In genomic region chr5:89897495-89897894, GRCm38 (mm10) we compare ENCODE assay signal across 8 mouse cellular contexts. TPM values are rescaled to one million over a fixed set of nuclear protein-coding genes. Genes with fewer than 3 reads are reported as not detected.
A peak's percentile ranks its signal among the peaks of the same experiment; 100 is the strongest.
DNase-seq lines count a peak whose midpoint lies in the region; ATAC-seq and TF ChIP-seq lines count a peak whose summit lies in the region.

No protein-coding gene starts in this region.

- H3K27me3 ChIP-seq in intestine, postnatal 0 days (replicated peaks; ENCODE audit: control insufficient read depth, insufficient read depth, low read length) = no peaks in the 10 kb centered on the region
- H3K27me3 ChIP-seq in intestine, embryonic 16.5 days (replicated peaks; ENCODE audit: control insufficient read depth, insufficient read depth, low read length) = no peaks in the 10 kb centered on the region

- H3K4me2 ChIP-seq in intestine, postnatal 0 days (replicated peaks; ENCODE audit: low read depth) = no peak overlapping the region
- no peak overlapping the region for H3K4me2 ChIP-seq in intestine, embryonic 16.5 days (ENCODE audit: low read depth, low read length)

- no peak overlapping the region for H3K9ac ChIP-seq in intestine, postnatal 0 days (ENCODE audit: low read depth, low read length)
- H3K9ac ChIP-seq in intestine, embryonic 16.5 days (ENCODE audit: low read depth, low read length) = no peak overlapping the region

- H3K27ac ChIP-seq in intestine, postnatal 0 days (ENCODE audit: low read depth, low read length) = no peak overlapping the region
- H3K27ac ChIP-seq in intestine, embryonic 16.5 days (ENCODE audit: low read length) = no peak overlapping the region

- DNase-seq in 416B (ENCODE audit: low read depth) = peak; percentile 54
- DNase-seq in cerebellum, adult 11 months = peak; percentile 8
- DNase-seq in layer of hippocampus, adult 18-20 months (ENCODE audit: low spot score in 2 of 2) = peak; percentile 12 to 47
- DNase-seq in right cerebral cortex, postnatal 4 days = peak; percentile 75
- DNase-seq in thymus, postnatal 36 days = no peak

- H3K9me3 ChIP-seq in intestine, postnatal 0 days (ENCODE audit: control insufficient read depth) = no peaks in the 10 kb centered on the region
- no peaks in the 10 kb centered on the region for H3K9me3 ChIP-seq in intestine, embryonic 16.5 days (ENCODE audit: control insufficient read depth, low read length)

- 65% methylated on average over 9 of the region's 9 CpGs for WGBS in intestine, postnatal 0 days
- 69% methylated on average over 9 of the region's 9 CpGs for WGBS in intestine, embryonic 16.5 days

- no peak overlapping the region for H3K4me3 ChIP-seq in intestine, postnatal 0 days (ENCODE audit: low read depth, low read length)
- no peak overlapping the region for H3K4me3 ChIP-seq in intestine, embryonic 16.5 days (ENCODE audit: low read length)

- no peak for ATAC-seq in intestine, postnatal 0 days
- ATAC-seq in intestine, embryonic 16.5 days = no peak
- ATAC-seq in granulocyte monocyte progenitor cell, adult 5-6 weeks (replicated peaks; ENCODE audit: poor library complexity, severe bottlenecking) = peak; percentile 98

- peak; percentile 47 for TF ChIP-seq CTCF in intestine, postnatal 0 days (IDR thresholded peaks at IDR 0.05; ENCODE audit: low read depth)

- no peaks in the 10 kb centered on the region for H3K36me3 ChIP-seq in intestine, postnatal 0 days (ENCODE audit: control insufficient read depth, insufficient read depth)
- no peaks in the 10 kb centered on the region for H3K36me3 ChIP-seq in intestine, embryonic 16.5 days (ENCODE audit: control insufficient read depth, insufficient read depth, low read length)

- H3K4me1 ChIP-seq in intestine, postnatal 0 days (replicated peaks; ENCODE audit: control insufficient read depth, insufficient read depth, low read length) = no peaks in the 10 kb centered on the region
- no peaks in the 10 kb centered on the region for H3K4me1 ChIP-seq in intestine, embryonic 16.5 days (ENCODE audit: control insufficient read depth, insufficient read depth, low read length)

RNA-seq across cellular contexts. Expression of gene Adamts3, which starts 14.4 kb away (rescaled TPM):
- 0.72 and 0.82 TPM in 2 replicates for polyA plus RNA-seq in intestine, postnatal 0 days (2015; fragmentation: Nextera tagmentation; extraction: Ambion mirVana)
- polyA plus RNA-seq in intestine, embryonic 16.5 days (2015; fragmentation: Nextera tagmentation; extraction: Ambion mirVana) = 1.4 and 1.5 TPM in 2 replicates
- total RNA-seq in granulocyte monocyte progenitor cell, adult 5-6 weeks (2014; fragmentation: Nextera tagmentation) = 5.5 and 6.4 TPM in 2 replicates
- total RNA-seq in granulocyte monocyte progenitor cell, adult 5-6 weeks (2017) = 4.0 and 6.0 TPM in 2 replicates
- total RNA-seq in layer of hippocampus, adult 18-20 months (2021) = 10 to 100 TPM; 18.9 to 20.1 TPM

Comparison
In these comparisons a context has a peak if more than half of its experiments do, and no peak if none do; other contexts are left out.
1. DNase-seq: peak in 416B (single experiment), cerebellum, adult 11 months (single experiment), layer of hippocampus, adult 18-20 months (2 of 2) and right cerebral cortex, postnatal 4 days (single experiment); none in thymus, postnatal 36 days (0 of 2).